Mouse (Mus musculus): ENCODE measurements around the gene Brms1l. TPM values are rescaled to one million over a fixed set of nuclear protein-coding genes. Genes with fewer than 3 reads are reported as not detected.

Gene Brms1l
- polyA plus RNA-seq, 1 experiment from 2014 or later, result 49.2 TPM

DNA sequence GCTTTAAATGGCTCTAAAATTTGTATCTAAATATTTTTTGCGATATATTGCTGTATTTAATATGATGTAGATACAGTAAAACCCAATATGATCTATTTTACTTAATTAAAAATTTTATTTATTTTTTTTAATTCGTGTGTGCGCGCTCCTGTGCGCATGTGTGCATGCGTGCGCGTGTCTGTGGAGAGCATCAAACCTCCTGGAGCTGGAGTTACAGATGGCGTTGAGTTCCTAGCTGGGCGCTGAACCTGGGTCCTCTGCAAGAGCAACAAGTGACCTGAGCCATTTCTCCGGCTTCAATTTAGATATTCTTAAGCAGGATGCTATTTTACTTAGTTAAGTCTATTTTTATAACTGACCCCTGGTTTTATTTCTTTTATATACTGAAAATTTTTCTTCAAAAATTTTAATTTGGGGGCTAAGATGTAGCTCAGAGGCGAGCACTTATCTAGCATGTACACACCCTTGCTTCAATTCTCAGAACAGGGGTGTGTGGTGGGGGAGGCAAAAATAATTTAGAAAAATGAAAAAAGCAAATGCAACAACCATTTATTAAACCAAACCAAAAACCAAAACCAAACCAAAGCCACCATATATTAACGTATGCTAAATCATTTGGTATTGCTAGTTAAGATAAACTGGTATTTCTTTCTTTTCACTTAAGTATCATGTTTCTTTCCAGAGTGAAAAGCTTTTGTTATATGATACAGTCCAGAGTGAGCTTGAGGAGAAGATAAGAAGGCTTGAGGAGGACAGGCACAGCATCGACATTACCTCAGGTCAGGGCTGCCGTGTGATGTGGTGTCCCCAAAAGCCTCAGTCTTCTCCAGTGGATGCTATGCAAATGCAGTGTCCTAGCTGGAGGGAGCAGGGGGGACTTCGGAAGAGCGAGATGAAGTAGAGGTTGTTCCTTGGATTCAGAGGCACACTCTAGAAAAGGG, 23.6 kb downstream of the Brms1l start:
- ATAC-seq (ENCODE audit: insufficient read depth) (no peak), DNase-seq (no peak)
- no peak overlapping the region for H3K4me3 ChIP-seq (ENCODE audit: low read depth, low read length)
- H3K9me3 ChIP-seq (ENCODE audit: low read depth, low read length), result peaks cover 4% of the 10 kb centered on the region; the same call in 1 of the 2 replicates
- WGBS, result 92% methylated on average over 17 of the region's 17 CpGs
- H3K4me1 ChIP-seq (ENCODE audit: insufficient read depth), result no peaks in the 10 kb centered on the region
- H3K27ac ChIP-seq (ENCODE audit: low read depth), result no peak overlapping the region
- no peak overlapping the region for H3K9ac ChIP-seq
- peaks cover 51% of the 10 kb centered on the region for H3K36me3 ChIP-seq (ENCODE audit: insufficient read depth)
- no peaks in the 10 kb centered on the region for H3K27me3 ChIP-seq (ENCODE audit: insufficient read depth, low read length)
- no peak for TF ChIP-seq CTCF (IDR thresholded peaks at IDR 0.05; ENCODE audit: low read depth)
- H3K4me2 ChIP-seq, result no peak overlapping the region

DNA sequence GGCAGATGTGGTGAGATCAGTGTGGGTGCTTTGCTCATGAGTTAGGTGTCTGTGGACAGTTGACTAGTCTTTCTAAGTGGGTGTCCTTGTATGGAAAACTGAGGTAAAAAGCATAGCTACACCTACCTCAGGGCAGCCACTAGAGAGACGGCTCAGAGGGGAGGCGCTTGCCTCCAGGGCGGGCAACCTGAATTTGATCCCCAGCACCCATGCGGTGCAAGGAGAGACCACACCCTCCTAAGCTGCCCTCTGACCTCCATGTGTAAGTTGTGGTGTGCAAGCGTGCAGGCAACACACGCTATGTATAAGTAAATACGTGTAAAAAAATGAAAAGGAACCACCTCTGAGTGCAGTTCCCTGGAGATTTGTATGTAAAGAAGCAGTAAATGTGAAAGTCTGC, 24.5 kb downstream of the Brms1l start:
- no peaks in the 10 kb centered on the region for H3K4me1 ChIP-seq (ENCODE audit: insufficient read depth)
- no peak for DNase-seq
- H3K27me3 ChIP-seq (ENCODE audit: insufficient read depth, low read length), result no peaks in the 10 kb centered on the region
- 83% methylated on average over 7 of the region's 7 CpGs for WGBS
- H3K27ac ChIP-seq (ENCODE audit: low read depth), result no peak overlapping the region
- H3K4me3 ChIP-seq (ENCODE audit: low read depth, low read length), result no peak overlapping the region
- no peak overlapping the region for H3K9ac ChIP-seq
- H3K4me2 ChIP-seq, result no peak overlapping the region
- H3K9me3 ChIP-seq (ENCODE audit: low read depth, low read length), result peaks cover 4% of the 10 kb centered on the region; the same call in 1 of the 2 replicates
- no peak for TF ChIP-seq CTCF (IDR thresholded peaks at IDR 0.05; ENCODE audit: low read depth)
- H3K36me3 ChIP-seq (ENCODE audit: insufficient read depth), result peaks cover 49% of the 10 kb centered on the region
- no peak for ATAC-seq (ENCODE audit: insufficient read depth)

DNA sequence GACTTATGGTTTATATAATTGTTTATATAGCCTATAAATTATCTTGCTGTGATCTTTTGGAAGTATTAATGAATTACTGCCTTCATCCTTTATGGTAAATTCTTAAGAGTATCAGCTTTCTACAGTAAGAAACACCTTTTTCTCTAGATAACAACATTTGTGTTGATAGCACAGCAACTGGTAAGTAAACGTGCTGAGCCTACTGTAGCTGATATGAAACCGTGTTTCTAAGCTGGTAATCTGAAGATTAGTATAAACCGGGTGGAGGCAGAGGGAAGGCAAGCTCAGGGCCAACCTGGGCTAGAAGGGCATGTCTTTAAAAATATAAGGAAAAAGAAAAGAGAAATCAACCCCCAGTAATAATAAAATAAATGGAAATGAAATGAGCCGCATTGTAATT, 31.6 kb downstream of the Brms1l start:
- Histone ChIP-seq H3K36me3 (ENCODE audit: insufficient read depth) (peaks cover 59% of the 10 kb centered on the region; the same call in 1 of the 2 replicates), H3K4me2 (no peak overlapping the region), H3K4me3 (ENCODE audit: low read depth, low read length) (no peak overlapping the region), H3K27me3 (ENCODE audit: insufficient read depth, low read length) (no peaks in the 10 kb centered on the region), H3K9ac (no peak overlapping the region), H3K4me1 (ENCODE audit: insufficient read depth) (no peaks in the 10 kb centered on the region), H3K9me3 (ENCODE audit: low read depth, low read length) (0 out of 2 replicates have a peak, but pooled peaks cover 3% of the 10 kb centered on the region), H3K27ac (ENCODE audit: low read depth) (no peak overlapping the region)
- ATAC-seq (ENCODE audit: insufficient read depth), result no peak
- no peak for TF ChIP-seq CTCF (IDR thresholded peaks at IDR 0.05; ENCODE audit: low read depth)
- no peak for DNase-seq
- WGBS, result 82% methylated on average over 4 of the region's 4 CpGs

DNA sequence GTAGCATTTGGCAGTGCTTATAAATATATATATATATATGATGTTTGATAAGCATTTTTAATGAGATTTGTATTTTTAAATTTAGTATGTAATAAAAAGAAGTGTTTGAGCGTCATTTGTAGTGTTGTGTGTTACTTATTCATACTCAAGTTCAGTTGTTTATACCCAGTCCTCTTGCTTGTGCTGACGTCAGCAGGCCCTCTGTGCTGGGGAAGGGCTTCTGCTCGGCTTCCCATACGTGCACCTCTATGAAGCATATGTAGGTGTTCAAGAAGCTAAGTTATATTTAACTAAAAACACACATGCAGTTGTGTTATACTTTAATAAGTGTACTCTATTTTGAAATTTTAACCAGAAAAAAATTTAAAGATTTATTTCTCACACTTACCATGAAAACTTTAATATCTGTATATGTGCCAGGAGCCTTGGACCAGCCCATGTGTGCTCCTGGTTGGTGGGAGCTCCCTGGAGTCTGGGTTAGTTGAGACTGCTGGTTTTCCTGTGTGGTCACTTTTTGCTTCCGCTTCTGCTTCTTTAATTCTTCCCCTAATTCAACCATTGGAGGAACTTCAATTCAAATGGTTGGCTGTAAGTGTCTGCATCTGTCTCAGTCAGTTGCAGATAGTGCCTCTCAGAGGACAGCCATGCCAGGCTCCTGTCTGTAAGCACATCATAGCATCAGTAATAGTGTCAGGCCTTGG, 33.6 kb downstream of the Brms1l start:
- WGBS, result 91% methylated on average over 5 of the region's 5 CpGs
- Histone ChIP-seq H3K27ac (ENCODE audit: low read depth) (no peak overlapping the region), H3K27me3 (ENCODE audit: insufficient read depth, low read length) (no peaks in the 10 kb centered on the region), H3K4me3 (ENCODE audit: low read depth, low read length) (no peak overlapping the region), H3K9ac (no peak overlapping the region), H3K36me3 (ENCODE audit: insufficient read depth) (peaks cover 50% of the 10 kb centered on the region; the same call in 1 of the 2 replicates), H3K4me2 (no peak overlapping the region), H3K4me1 (ENCODE audit: insufficient read depth) (no peaks in the 10 kb centered on the region), H3K9me3 (ENCODE audit: low read depth, low read length) (0 out of 2 replicates have a peak, but pooled peaks cover 3% of the 10 kb centered on the region)
- DNase-seq (no peak), ATAC-seq (ENCODE audit: insufficient read depth) (no peak)
- no peak for TF ChIP-seq CTCF (IDR thresholded peaks at IDR 0.05; ENCODE audit: low read depth)

DNA sequence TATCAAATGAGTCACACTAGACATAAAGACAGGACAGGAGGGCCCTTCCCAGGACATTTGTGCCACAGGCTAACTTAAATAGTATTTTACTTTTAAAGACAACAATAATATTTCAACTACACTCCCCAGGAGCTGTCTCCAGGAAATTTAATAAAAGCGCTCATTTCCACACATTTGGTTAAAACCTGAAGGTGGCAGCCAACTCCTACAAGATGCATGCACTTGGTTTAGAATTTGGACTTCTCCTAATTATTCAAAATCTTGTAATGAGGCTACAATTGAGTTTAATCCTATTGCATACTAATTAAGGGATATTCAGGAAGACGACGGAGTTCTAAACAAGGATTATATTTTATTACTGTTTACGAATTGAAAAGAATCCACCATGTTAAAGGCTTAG, 49.3 kb downstream of the Brms1l start:
- DNase-seq, result peak; percentile 6
- Histone ChIP-seq H3K27me3 (ENCODE audit: insufficient read depth, low read length) (no peaks in the 10 kb centered on the region), H3K4me1 (ENCODE audit: insufficient read depth) (no peaks in the 10 kb centered on the region), H3K27ac (ENCODE audit: low read depth) (no peak overlapping the region), H3K9me3 (ENCODE audit: low read depth, low read length) (no peaks in the 10 kb centered on the region), H3K36me3 (ENCODE audit: insufficient read depth) (no peaks in the 10 kb centered on the region), H3K4me2 (no peak overlapping the region), H3K9ac (no peak overlapping the region), H3K4me3 (ENCODE audit: low read depth, low read length) (no peak overlapping the region)
- TF ChIP-seq CTCF (IDR thresholded peaks at IDR 0.05; ENCODE audit: low read depth), result no peak
- no peak for ATAC-seq (ENCODE audit: insufficient read depth)
- 81% methylated on average over 4 of the region's 4 CpGs for WGBS

DNA sequence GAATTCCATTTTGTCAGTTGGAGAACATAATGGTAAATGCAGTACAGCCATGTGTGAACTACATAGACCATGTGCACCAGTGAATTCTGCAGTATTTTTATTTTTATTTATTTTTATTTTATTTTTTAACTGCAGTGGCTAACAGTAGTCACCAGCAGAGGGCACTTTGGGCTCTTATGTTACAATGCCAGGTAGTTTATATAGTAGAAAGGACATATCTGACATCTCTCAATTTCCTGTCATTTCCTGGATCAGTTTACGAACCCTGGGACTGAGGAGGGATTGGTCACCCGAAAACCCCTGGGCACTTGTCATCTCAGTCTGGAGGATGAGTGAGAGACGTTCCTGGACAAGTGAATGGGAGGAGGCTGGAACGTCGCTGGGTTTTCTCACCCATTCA, 52.4 kb downstream of the Brms1l start:
- 24% methylated on average over 5 of the region's 5 CpGs for WGBS
- ATAC-seq (ENCODE audit: insufficient read depth), result no peak
- DNase-seq, result peak; percentile 57
- peak; percentile 53 for TF ChIP-seq CTCF (IDR thresholded peaks at IDR 0.05; ENCODE audit: low read depth)
- Histone ChIP-seq H3K4me2 (peak overlapping the region; percentile 36; the same call in 1 of the 2 replicates), H3K27ac (ENCODE audit: low read depth) (no peak overlapping the region), H3K4me1 (ENCODE audit: insufficient read depth) (no peaks in the 10 kb centered on the region), H3K9ac (no peak overlapping the region), H3K9me3 (ENCODE audit: low read depth, low read length) (no peaks in the 10 kb centered on the region), H3K4me3 (ENCODE audit: low read depth, low read length) (no peak overlapping the region), H3K27me3 (ENCODE audit: insufficient read depth, low read length) (no peaks in the 10 kb centered on the region), H3K36me3 (ENCODE audit: insufficient read depth) (no peaks in the 10 kb centered on the region)

DNA sequence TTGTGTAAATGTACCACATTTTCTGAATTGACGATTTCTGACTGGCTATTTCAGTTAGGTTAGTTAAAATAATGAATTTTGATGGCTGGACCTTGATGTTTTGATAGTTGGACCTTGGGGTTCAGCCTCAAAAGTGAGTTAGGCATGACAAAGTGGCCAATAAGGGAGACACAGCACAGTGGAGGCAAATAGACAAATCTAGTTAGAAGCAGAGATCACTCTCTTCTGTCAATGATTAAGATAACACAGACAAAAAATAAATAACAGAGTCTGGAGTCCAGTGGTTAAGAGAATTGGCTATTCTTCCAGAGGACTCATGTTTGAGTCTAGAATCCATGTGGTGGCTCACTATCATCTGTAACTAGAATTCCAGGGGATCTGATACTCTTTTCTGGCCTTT, 68.7 kb downstream of the Brms1l start:
- 72% methylated on average over 1 of the region's 1 CpGs for WGBS
- no peak overlapping the region for H3K27ac ChIP-seq (ENCODE audit: low read depth)
- ATAC-seq (ENCODE audit: insufficient read depth), result no peak
- H3K4me3 ChIP-seq (ENCODE audit: low read depth, low read length), result no peak overlapping the region
- H3K9ac ChIP-seq, result no peak overlapping the region
- H3K27me3 ChIP-seq (ENCODE audit: insufficient read depth, low read length), result no peaks in the 10 kb centered on the region
- H3K4me2 ChIP-seq, result no peak overlapping the region
- no peaks in the 10 kb centered on the region for H3K4me1 ChIP-seq (ENCODE audit: insufficient read depth)
- DNase-seq, result no peak
- no peaks in the 10 kb centered on the region for H3K9me3 ChIP-seq (ENCODE audit: low read depth, low read length)
- TF ChIP-seq CTCF (IDR thresholded peaks at IDR 0.05; ENCODE audit: low read depth), result no peak
- no peaks in the 10 kb centered on the region for H3K36me3 ChIP-seq (ENCODE audit: insufficient read depth)
